Mouse (Mus musculus): ENCODE measurements at regions not wholly inside any gene's neighbourhood (a gene's known extent, or its start where the extent isn't known, plus 50 kb on each side); places are given as distances from the start of the nearest gene placed in this dataset.

DNA sequence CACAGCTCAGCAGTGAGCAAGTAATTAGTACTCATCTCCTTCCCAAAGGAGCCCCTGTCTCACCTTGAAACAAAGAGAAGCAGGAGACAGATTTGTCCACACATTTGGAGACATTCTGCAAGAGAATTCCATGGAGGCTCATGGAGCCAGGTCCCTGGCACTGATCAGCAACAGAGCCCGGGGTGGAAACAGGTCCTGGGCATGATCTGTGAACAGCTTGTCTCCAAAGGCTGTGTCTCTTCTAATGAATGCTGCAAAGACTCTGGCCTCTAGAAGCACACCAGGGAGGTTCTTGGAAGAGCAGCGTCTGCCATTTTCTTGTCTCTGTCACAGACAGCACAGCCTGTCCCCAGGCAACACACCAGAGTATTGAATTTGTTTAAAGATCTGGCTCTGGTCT, 107.5 kb upstream of the Cdh5 start:
- TF ChIP-seq ZNF384 (IDR thresholded peaks at IDR 0.05; ENCODE audit: low read depth, low read length) (no peak), ZC3H11A (IDR thresholded peaks at IDR 0.05; ENCODE audit: borderline replicate concordance, low read depth, low read length) (no peak)
